Mouse (Mus musculus) gastrocnemius, adult 2 months (tissue): ENCODE data around the gene Atp2a3. TPM values are rescaled to one million over a fixed set of nuclear protein-coding genes. Genes with fewer than 3 reads are reported as not detected.

ENCODE experiments used
- DNase-seq: peaks from one replicate; pipeline ENCODE4 v3.0.0; 2022
- H3K27ac ChIP-seq: fragments of 200-600 bp; 2 replicates; pipeline ENCODE4 v1.8.1; 2022; ENCODE audit warnings: mild to moderate bottlenecking
- H3K4me3 ChIP-seq: fragments of 200-600 bp; 2 replicates; pipeline ENCODE4 v1.8.1; 2022; ENCODE audit warnings: mild to moderate bottlenecking, moderate library complexity
- CTCF ChIP-seq: fragments of 200-600 bp; IDR thresholded peaks from 2 replicates; pipeline ENCODE4 v1.8.1; 2022; ENCODE audit warnings: antibody characterized with exemption, mild to moderate bottlenecking, moderate library complexity
- intact Hi-C: fragments of 180-260 bp; cut with DNase I; formaldehyde crosslinking; loops from one replicate; pipeline ENCODE4 v1.15.1; 2025
- total RNA-seq, 2 experiments: library from RNA; stranded (reverse); gene quantifications; 2 replicates each; pipeline ENCODE4 v1.2.3; 2021

Gene Atp2a3
- total RNA-seq, 2 experiments from 2014 or later = 5.1 to 6.2 TPM

DNA sequence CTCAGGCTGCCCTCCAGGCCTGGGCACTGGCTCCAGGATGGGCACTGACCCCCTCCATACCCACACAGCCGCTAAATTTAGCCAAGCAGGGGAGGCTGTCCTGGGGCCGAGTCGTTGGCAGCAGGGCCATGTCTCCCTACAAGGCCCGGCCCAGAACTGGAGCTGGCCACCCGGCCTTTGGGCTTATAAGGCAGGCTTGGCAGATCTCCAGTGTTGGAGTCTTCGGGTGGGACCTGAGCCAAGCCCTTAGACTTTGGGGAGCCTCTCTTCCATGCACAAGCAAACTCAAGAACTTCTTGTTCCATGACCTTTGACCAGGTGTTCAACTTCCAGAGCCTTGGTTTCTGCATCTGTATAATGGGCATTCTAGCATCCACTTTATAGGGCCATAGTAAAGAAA, 35.4 kb downstream of the Atp2a3 start:
- Histone ChIP-seq H3K27ac (no peak overlapping the region), H3K4me3 (no peak overlapping the region)
- no peak for TF ChIP-seq CTCF
- no peak for DNase-seq
- intact Hi-C loops = no loop called here

DNA sequence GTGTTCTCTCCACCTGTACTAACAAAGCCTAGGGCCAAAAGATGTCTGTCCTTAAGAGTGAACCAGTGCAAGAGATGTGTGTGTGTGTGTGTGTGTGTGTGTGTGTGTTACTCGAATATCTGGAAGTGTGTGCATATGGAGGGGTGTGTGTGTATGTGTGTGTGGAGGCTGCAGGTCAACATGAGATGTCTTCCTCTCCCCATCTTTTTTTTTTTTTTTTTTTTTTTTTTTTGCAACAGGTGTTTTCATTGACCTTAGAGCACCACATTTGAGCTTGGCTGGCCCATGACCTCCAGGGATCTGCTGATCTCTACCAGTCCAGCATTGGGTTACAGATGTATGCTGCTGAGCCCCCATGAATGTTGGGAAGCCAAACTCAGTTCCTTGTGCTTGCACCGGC, 35.8 kb downstream of the Atp2a3 start:
- H3K4me3 ChIP-seq = no peak overlapping the region
- DNase-seq = no peak

DNA sequence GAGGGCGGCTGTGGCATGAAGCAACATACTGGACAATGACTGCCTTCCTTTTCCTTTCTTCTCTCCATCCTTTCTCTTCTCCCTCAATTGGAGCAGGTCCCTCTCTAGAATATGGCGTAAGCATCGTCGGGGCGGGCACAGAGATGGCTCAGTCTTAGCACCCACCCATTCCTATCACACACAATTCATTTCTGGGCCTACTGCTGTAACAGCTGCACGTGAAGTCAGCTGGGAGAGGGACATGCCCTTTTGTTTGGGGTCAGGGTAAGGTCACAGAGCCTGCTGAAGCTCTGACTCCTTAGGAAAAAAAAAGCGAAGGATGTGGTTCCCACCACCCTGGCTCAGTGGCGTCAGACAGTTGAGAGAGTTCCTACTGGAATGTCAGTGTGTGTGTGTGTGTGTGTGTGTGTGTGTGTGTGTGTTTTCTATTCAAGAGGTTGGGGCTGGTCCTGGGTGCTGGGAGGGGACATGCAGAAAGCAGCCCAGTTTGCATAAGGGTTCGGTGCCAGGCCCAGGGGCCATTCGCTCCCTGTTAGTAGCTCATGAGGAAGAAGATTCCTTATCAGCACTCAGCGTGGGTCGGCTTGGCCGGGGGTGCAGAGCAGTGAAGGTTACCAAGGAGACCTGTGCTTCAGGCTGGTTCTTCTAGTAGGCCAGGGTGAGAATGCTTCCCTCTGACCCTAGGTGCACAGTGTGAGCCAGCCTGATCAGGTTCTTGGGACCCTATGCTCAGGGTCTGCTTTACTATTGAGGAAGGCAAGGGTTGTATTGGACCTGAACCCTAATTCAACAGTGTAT, 36.8 kb downstream of the Atp2a3 start:
- no peak for DNase-seq
- intact Hi-C loops = no loop called here
- no peak for TF ChIP-seq CTCF
- Histone ChIP-seq H3K27ac (no peak overlapping the region), H3K4me3 (no peak overlapping the region)

More for the DNA sequence above, 35.8 kb downstream of the Atp2a3 start:
- H3K27ac ChIP-seq = no peak overlapping the region
- intact Hi-C loops = no loop called here
- no peak for TF ChIP-seq CTCF

DNA sequence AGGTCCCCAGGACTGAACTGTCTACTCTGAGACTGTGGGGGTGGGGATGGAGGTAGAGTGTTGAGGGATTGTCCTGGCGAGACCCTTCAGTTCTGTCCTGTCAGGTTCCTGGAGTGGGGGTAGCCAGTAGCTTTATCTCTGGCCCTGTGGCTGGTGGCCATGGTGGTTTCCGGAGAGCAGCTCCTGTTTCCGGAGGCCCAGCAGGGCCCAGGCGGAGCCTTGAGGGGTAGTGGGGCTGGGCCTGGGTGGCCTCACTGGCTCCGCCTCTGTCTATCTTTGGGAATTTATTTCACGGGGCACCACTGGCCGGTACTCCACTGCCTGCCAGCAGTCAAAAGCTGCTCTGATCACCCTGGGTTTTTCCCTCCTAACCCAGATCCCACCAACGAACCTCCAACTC, 37.8 kb downstream of the Atp2a3 start, which contains the start of gene P2rx1:
Gene P2rx1 (plus strand): TSS at position 333 of the 400 bp plus-strand sequence.
- H3K27ac ChIP-seq = 0 out of 2 replicates have a peak within 1 kb of the TSS, but pooled peaks have one; percentile 20
- intact Hi-C loops = no loop called here
- DNase-seq = no peak

DNA sequence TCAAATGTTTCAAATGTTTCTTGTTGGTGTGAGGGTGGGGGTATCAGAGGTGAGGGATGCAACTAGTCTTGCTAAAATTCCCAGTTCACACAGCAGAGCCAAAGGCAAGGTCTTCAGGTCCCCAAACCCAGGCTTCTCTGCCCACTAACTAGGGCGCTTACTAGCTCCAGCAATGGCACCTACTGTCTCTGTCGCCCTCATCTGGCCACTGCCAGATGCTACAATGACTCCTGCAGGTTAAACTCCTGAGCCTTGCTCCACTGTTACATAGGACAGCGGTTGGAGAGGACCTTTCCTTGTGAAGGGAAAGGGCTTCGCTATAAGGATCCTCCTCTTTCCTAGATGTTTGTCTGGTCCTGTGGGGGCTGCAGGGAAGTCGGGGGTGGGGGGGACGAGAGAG, 40.1 kb downstream of the Atp2a3 start:
- peak; percentile 94 for TF ChIP-seq CTCF
- no peak overlapping the region for H3K27ac ChIP-seq
- H3K4me3 ChIP-seq = no peak overlapping the region
- intact Hi-C loops = loop anchor here (1.0 to 5.0 kb wide), 2 partner anchors 59 to 75 kb away; no protein-coding TSS in a partner anchor
- DNase-seq = peak; percentile 76

More for the DNA sequence above, 37.8 kb downstream of the Atp2a3 start, which contains the start of gene P2rx1:
- no peak within 1 kb of the TSS; the same call in 1 of the 2 replicates for H3K4me3 ChIP-seq
- TF ChIP-seq CTCF = no peak

DNA sequence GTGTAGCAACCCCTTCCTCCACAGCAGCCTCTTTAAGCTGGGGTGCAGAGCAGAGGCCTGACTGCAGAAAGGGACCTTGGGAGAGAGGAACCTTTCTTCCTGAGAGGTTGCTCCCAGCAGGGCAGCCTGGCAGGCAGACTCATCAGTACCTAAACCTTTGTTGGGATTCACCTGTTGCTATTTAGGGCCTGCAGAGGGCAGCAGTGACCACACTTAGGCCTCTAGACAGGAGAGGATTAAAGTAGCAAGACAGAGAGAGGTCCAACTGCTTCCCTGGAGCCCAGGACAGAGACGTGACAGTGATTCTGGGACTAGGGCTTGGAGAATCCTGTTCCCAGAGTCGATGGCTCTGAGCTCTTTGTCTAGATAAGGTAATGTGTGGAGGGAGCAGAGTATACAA, 45.4 kb downstream of the Atp2a3 start:
- peak; percentile 94 for TF ChIP-seq CTCF
- no peak overlapping the region for H3K27ac ChIP-seq
- peak; percentile 67 for DNase-seq
- intact Hi-C loops = loop anchor here (1.0 to 2.0 kb wide), 3 partner anchors 33 to 336 kb away; no protein-coding TSS in a partner anchor
- no peak overlapping the region for H3K4me3 ChIP-seq

DNA sequence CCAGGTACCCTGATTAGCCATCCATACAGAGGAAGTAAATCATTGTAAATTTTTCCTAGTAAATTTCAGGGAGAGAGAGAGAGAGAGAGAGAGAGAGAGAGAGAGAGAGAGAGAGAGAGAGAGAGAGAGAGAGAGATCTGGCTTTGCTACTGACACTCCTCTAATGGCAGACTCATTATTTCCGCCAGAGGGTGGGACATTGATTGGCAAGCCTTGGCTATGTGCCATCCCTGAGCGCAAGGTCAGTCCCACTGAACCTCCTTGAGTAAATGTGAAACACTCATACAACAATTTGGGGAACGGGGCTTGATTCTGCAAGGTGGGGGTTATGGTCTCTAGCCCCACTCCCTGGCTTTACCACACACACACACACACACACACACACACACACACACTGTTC, 46.1 kb downstream of the Atp2a3 start:
- no peak for DNase-seq
- TF ChIP-seq CTCF = no peak
- intact Hi-C loops = loop anchor here (2.0 kb wide), 2 partner anchors 42 to 336 kb away; no protein-coding TSS in a partner anchor
- Histone ChIP-seq H3K27ac (no peak overlapping the region), H3K4me3 (no peak overlapping the region)

DNA sequence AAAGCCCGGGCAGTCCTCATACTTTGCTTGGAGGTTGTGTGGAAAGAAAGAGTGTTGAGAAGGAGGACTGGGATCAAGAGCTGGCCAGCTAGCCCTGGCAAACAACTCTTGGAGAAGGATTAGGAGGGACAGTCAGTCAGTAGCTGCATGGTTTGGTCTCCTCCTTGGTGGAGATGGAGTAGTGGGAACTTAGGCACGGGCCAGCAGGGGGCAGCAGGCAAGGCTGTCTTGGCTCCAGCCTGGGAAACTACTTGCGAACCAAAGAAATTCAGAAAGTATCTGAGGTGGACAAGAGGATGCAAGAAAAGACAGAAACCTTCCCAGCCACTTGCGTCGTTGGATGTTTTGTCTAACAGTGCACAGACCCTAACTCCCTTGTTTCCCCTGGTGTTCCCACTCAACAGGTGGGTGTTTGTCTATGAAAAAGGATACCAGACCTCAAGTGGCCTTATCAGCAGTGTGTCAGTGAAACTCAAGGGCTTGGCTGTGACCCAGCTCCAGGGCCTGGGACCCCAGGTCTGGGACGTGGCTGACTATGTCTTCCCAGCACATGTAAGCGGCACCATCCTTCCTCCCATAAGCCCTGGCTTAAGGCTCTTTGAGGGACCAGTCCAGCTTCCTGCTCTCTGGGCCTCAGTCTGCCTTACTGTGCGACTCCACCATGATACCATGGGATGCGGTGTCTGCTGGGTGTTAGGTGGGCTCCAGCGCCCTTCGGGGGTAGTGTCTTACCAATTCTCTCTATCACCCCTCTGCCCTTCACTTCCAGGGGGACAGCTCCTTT, 46.9 kb downstream of the Atp2a3 start:
- DNase-seq = peak; percentile 74
- H3K27ac ChIP-seq = no peak overlapping the region
- TF ChIP-seq CTCF = peak; percentile 86
- intact Hi-C loops = loop anchor here (2.0 kb wide), 2 partner anchors 41 to 337 kb away; no protein-coding TSS in a partner anchor
- no peak overlapping the region for H3K4me3 ChIP-seq

DNA sequence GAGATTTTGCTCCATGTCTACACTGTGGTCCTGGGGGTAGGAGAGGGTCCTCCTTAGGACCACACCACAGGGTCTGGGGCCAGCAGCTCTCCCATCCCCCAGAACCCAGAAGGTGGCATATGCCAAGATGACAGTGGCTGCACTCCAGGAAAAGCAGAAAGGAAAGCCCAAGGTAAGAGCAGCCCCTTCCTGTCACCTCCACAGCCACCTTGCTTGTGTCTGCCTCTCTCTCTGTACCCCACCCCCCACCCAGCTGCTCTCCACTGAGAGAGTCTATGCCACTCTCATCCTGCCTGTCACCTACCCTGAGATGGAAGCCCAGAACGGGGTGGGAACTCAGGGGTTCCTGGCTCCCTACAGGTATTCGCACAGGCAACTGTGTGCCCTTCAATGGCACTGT, 47.9 kb downstream of the Atp2a3 start:
- Histone ChIP-seq H3K4me3 (no peak overlapping the region), H3K27ac (no peak overlapping the region)
- TF ChIP-seq CTCF = no peak
- no peak for DNase-seq
- intact Hi-C loops = no loop called here

DNA sequence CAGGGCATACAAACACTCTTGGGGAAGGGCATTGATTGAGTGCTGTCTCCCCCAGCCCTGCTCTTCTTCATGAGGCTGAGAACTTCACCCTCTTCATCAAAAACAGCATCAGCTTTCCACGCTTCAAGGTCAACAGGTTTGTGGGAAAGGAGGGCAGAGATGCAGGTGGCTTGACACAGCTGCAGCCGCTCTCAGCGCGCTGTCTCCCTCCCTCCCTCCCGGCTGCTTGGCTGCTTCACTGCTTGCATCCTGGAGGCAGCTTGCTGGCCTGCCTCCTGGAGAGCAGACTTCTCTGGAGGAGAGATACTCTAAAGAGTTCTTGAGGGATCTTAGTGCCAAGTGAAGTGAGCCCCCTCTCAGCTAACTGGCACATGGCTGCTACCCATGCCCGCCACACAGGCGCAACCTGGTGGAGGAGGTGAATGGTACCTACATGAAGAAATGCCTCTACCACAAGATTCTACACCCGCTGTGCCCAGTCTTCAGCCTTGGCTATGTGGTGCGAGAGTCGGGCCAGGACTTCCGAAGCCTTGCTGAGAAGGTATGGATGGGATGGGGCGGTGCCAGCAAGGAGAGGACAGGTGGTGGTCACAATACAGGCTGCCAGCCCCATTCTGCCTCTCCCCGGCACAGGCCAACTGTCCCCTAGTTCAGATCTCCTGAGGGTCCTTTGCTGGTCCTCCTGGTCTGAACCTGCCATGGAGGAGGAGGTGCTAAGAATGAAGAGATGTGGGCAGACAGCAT, 48.7 kb downstream of the Atp2a3 start:
- DNase-seq = no peak
- intact Hi-C loops = no loop called here
- H3K27ac ChIP-seq = no peak overlapping the region
- no peak overlapping the region for H3K4me3 ChIP-seq
- no peak for TF ChIP-seq CTCF

DNA sequence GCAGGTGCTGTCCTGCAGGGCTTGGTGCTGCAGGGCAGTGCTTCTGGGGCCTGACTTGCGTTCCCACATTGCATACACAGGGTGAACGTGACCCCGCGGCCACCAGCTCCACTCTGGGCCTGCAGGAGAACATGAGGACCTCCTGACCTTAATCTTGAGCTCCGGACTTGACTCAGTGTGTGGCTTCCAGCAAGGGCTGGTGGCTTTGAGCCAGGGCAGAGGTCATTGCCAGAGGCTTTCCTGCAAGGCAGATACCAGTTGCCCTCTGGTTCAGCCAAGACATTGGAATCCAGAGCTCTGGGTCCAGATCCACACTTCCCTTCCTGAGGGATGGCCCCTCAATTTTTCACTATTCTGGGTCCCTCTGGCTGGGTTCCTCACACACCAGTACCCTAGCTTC, 53.0 kb downstream of the Atp2a3 start:
- H3K27ac ChIP-seq = no peak overlapping the region
- no peak overlapping the region for H3K4me3 ChIP-seq

DNA sequence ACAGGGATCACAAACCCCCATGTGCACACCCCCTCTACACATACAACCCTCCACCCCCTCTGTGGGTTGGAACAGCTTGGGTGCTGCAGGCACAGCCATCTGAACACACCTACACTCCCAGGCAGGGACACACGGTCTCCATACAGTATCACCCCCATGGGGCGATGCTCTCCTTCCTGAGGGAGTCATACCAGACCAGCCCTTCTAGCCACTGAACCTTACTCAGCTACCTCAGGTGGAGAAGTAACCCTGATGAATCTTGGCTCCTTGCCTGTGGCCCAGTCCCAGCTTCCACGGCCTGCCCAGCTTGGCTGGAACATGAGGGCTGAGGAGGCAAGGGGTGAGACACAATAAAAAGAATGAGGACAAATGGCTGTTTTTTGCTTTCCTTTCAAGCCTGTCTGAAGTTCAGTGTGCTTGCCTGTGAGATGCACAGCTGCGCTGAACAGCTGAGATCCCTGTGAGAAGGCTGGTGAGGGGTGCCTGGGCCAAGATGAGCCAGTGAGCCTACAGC, 53.9 kb downstream of the Atp2a3 start:
- no peak for TF ChIP-seq CTCF
- Histone ChIP-seq H3K27ac (peak overlapping the region; percentile 62), H3K4me3 (no peak overlapping the region)
- intact Hi-C loops = no loop called here
- peak; percentile 59 for DNase-seq

More for the DNA sequence above, 53.0 kb downstream of the Atp2a3 start:
- no peak for TF ChIP-seq CTCF
- intact Hi-C loops = no loop called here
- DNase-seq = peak; percentile 57
